Mouse (Mus musculus): Measurements from ENCODE around the gene Stk33. TPM values are rescaled to one million over a fixed set of nuclear protein-coding genes. Genes with fewer than 3 reads are reported as not detected.
A peak's percentile ranks its signal among the peaks of the same experiment; 100 is the strongest.
"Not testable (repeated sequence)": the region's sequence is repeated elsewhere in the genome, so short reads cannot be mapped to it uniquely, and the experiment has no call there.

Stk33 gene
- polyA plus RNA-seq, 1 experiment = not detected

GRCm38 (mm10) chr7:109373556-109373955 lies 65.3 kb downstream of the Stk33 start:
- DNase-seq (ENCODE audit: low read depth, low spot score) = not testable (repeated sequence)
- WGBS = 78% methylated on average over 6 of the region's 6 CpGs

- no peak for DNase-seq (ENCODE audit: low read depth, low spot score)
- WGBS = 64% methylated on average over 5 of the region's 5 CpGs
Observed at GRCm38 (mm10) chr7:109358435-109359187, 80.3 kb downstream of the Stk33 start.

- WGBS = 43% methylated on average over 1 of the region's 1 CpGs
- DNase-seq (ENCODE audit: low read depth, low spot score) = no peak
Observed at GRCm38 (mm10) chr7:109357877-109358276, 81.0 kb downstream of the Stk33 start.

- no peak for DNase-seq (ENCODE audit: low read depth, low spot score)
- WGBS = 75% methylated on average over 3 of the region's 3 CpGs
Observed at GRCm38 (mm10) chr7:109347241-109347640, 91.6 kb downstream of the Stk33 start.

- 81% methylated on average over 8 of the region's 8 CpGs for WGBS
- DNase-seq (ENCODE audit: low read depth, low spot score) = no peak
Observed at GRCm38 (mm10) chr7:109331722-109332121, 107.2 kb downstream of the Stk33 start.

- DNase-seq (ENCODE audit: low read depth, low spot score) = no peak
- WGBS = 48% methylated on average over 3 of the region's 3 CpGs
Observed at GRCm38 (mm10) chr7:109328772-109329171, 110.1 kb downstream of the Stk33 start.

- WGBS = 54% methylated on average over 4 of the region's 4 CpGs
Observed at GRCm38 (mm10) chr7:109326813-109327212, 112.1 kb downstream of the Stk33 start.

GRCm38 (mm10) chr7:109325731-109326130 lies 113.2 kb downstream of the Stk33 start:
- WGBS = 88% methylated on average over 3 of the region's 3 CpGs
- DNase-seq (ENCODE audit: low read depth, low spot score) = no peak

More at GRCm38 (mm10) chr7:109326813-109327212, 112.1 kb downstream of the Stk33 start:
- no peak for DNase-seq (ENCODE audit: low read depth, low spot score)

GRCm38 (mm10) chr7:109325169-109325568 lies 113.7 kb downstream of the Stk33 start:
- 53% methylated on average over 9 of the region's 9 CpGs for WGBS
- no peak for DNase-seq (ENCODE audit: low read depth, low spot score)

- WGBS = 84% methylated on average over 2 of the region's 2 CpGs
Observed at GRCm38 (mm10) chr7:109309506-109309905, 129.4 kb downstream of the Stk33 start.

GRCm38 (mm10) chr7:109295807-109296206 lies 143.1 kb downstream of the Stk33 start:
- 90% methylated on average over 3 of the region's 3 CpGs for WGBS
- no peak for DNase-seq (ENCODE audit: low read depth, low spot score)

More at GRCm38 (mm10) chr7:109309506-109309905, 129.4 kb downstream of the Stk33 start:
- no peak for DNase-seq (ENCODE audit: low read depth, low spot score)

GRCm38 (mm10) chr7:109295351-109295750 lies 143.5 kb downstream of the Stk33 start:
- no peak for DNase-seq (ENCODE audit: low read depth, low spot score)
- WGBS = 86% methylated on average over 5 of the region's 5 CpGs

- DNase-seq (ENCODE audit: low read depth, low spot score) = no peak
- WGBS = 32% methylated on average over 2 of the region's 2 CpGs
Observed at GRCm38 (mm10) chr7:109290501-109290900, 148.4 kb downstream of the Stk33 start.

- 75% methylated on average over 6 of the region's 6 CpGs for WGBS
- DNase-seq (ENCODE audit: low read depth, low spot score) = no peak
Observed at GRCm38 (mm10) chr7:109289106-109289505, 149.8 kb downstream of the Stk33 start.

GRCm38 (mm10) chr7:109282106-109282505 lies 156.8 kb downstream of the Stk33 start:
- 88% methylated on average over 4 of the region's 4 CpGs for whole genome bisulfite sequencing
- DNase-seq (ENCODE audit: low read depth, low spot score) = no peak

- 35% methylated on average over 3 of the region's 3 CpGs for WGBS
- DNase-seq (ENCODE audit: low read depth, low spot score) = peak; percentile 21
Observed at GRCm38 (mm10) chr7:109276622-109277021, 162.3 kb downstream of the Stk33 start.

- 93% methylated on average over 4 of the region's 4 CpGs for WGBS
Observed at GRCm38 (mm10) chr7:109275901-109276300, 163.0 kb downstream of the Stk33 start.

GRCm38 (mm10) chr7:109275151-109275550 lies 163.7 kb downstream of the Stk33 start:
- DNase-seq (ENCODE audit: low read depth, low spot score) = no peak
- 88% methylated on average over 3 of the region's 3 CpGs for WGBS

More at GRCm38 (mm10) chr7:109275901-109276300, 163.0 kb downstream of the Stk33 start:
- DNase-seq (ENCODE audit: low read depth, low spot score) = no peak

- no peak for DNase-seq (ENCODE audit: low read depth, low spot score)
- 60% methylated on average over 3 of the region's 3 CpGs for WGBS
Observed at GRCm38 (mm10) chr7:109274289-109274688, 164.6 kb downstream of the Stk33 start.

- 72% methylated on average over 4 of the region's 4 CpGs for WGBS
- DNase-seq (ENCODE audit: low read depth, low spot score) = no peak
Observed at GRCm38 (mm10) chr7:109269046-109269445, 169.8 kb downstream of the Stk33 start.

GRCm38 (mm10) chr7:109267370-109267769 lies 171.5 kb downstream of the Stk33 start:
- no peak for DNase-seq (ENCODE audit: low read depth, low spot score)
- WGBS = 72% methylated on average over 4 of the region's 4 CpGs

All from large intestine, adult 2 months (tissue).